Mouse (Mus musculus): ENCODE results near the gene 4930562C15Rik. TPM values are rescaled to one million over a fixed set of nuclear protein-coding genes. Genes with fewer than 3 reads are reported as not detected.
A peak's percentile ranks its signal among the peaks of the same experiment; 100 is the strongest.

Gene 4930562C15Rik
- polyA plus RNA-seq, 1 experiment from 2014 or later, result 0.93 TPM

DNA sequence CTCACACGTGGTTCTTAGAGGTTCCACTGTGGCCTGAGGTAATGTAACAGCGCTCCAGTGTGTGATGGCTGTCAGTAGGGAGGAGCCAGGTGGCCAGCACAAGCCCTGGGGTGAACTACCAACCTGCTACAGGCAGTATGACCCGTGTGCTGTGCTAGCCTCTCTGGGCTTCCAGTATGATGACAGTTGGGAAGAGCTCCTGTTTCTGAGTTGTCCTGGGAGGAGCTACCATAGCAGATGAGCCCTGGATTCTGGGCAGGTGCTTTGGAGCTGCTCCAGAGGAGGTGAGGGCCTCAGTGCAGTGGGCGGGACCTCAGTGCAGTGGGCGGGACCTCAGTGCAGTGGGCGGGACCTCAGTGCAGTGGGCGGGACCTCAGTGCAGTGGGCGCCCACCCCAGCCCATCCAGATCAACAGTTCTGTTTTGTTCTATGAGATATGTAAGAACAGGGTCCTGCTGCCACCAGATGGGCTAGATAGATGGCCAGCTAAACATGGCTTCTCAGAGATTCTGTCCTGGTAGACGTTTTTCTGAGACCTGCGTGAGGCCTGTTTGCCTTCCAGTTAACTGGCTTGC, 76.9 kb downstream of the 4930562C15Rik start:
- ATAC-seq (ENCODE audit: insufficient number of reproducible peaks, low FRiP score, low TSS enrichment, low read depth) (no peak), DNase-seq (ENCODE audit: low spot score) (no peak)
- peaks cover 17% of the 10 kb centered on the region for H3K36me3 ChIP-seq (ENCODE audit: control insufficient read depth, insufficient read depth, low read length)
- H3K9me3 ChIP-seq (ENCODE audit: control insufficient read depth, low read length), result no peaks in the 10 kb centered on the region
- H3K4me3 ChIP-seq (ENCODE audit: low read depth, low read length), result no peak overlapping the region
- no peak overlapping the region for H3K9ac ChIP-seq (ENCODE audit: low read length)
- no peaks in the 10 kb centered on the region for H3K4me1 ChIP-seq (ENCODE audit: control insufficient read depth, insufficient read depth, low read length)
- H3K4me2 ChIP-seq (ENCODE audit: low read depth, severe bottlenecking), result no peak overlapping the region
- 72% methylated on average over 10 of the region's 10 CpGs for WGBS
- H3K27me3 ChIP-seq (ENCODE audit: control insufficient read depth, insufficient read depth, low read length), result no peaks in the 10 kb centered on the region
- no peak overlapping the region for H3K27ac ChIP-seq (replicated peaks; ENCODE audit: low read depth, low read length)

DNA sequence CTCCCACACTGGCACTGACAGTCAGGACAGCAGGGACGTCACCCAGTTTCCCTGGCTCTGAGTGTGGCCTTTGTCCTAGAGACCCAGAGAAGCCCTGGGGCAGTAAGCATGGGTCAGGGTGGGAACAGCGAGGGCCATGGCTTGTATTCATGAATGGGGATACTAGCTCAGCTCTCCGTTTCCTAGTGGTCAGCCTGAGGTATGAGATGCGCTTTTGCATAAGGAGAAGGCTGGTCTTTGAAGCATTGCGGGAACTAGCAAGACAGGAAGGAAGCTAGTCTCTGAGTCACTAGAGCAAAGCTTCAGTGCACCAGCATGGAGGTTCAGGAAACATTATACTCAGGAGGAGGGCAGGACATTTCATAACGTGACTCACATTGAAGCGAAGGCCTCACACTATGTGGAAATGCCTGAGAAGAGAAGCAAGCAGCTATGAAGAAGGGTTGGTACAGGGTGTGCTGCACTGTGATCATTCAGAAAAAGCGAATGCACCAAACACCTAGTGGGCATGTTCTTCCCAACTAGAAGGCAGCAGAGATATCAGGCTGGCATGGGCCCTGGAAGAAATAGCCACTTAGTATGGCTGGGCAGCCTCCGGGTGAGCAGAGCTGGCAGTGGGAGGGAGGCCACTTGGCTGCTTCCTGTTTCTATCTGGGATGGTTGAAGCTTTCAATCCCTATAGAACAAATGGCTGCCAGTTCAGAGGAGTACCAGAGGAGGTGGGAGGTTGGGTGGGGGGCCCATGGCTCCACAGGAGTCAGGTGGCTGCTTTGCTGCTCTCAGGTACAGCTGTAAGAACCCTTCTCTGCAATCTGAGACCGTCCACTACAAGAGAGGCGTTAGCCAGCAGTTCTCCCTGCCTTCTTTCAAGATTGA, 77.9 kb downstream of the 4930562C15Rik start:
- H3K27me3 ChIP-seq (ENCODE audit: control insufficient read depth, insufficient read depth, low read length), result no peaks in the 10 kb centered on the region
- 80% methylated on average over 11 of the region's 11 CpGs for WGBS
- no peaks in the 10 kb centered on the region for H3K9me3 ChIP-seq (ENCODE audit: control insufficient read depth, low read length)
- peaks cover 15% of the 10 kb centered on the region for H3K36me3 ChIP-seq (ENCODE audit: control insufficient read depth, insufficient read depth, low read length)
- no peaks in the 10 kb centered on the region for H3K4me1 ChIP-seq (ENCODE audit: control insufficient read depth, insufficient read depth, low read length)
- DNase-seq (ENCODE audit: low spot score) (no peak), ATAC-seq (ENCODE audit: insufficient number of reproducible peaks, low FRiP score, low TSS enrichment, low read depth) (0 out of 2 replicates have a peak, but pooled peaks have one; percentile 1)
- H3K4me2 ChIP-seq (ENCODE audit: low read depth, severe bottlenecking), result no peak overlapping the region
- H3K9ac ChIP-seq (ENCODE audit: low read length), result no peak overlapping the region
- 0 out of 2 replicates have a peak overlapping the region, but pooled peaks have one; percentile 4 for H3K27ac ChIP-seq (replicated peaks; ENCODE audit: low read depth, low read length)
- no peak overlapping the region for H3K4me3 ChIP-seq (ENCODE audit: low read depth, low read length)

DNA sequence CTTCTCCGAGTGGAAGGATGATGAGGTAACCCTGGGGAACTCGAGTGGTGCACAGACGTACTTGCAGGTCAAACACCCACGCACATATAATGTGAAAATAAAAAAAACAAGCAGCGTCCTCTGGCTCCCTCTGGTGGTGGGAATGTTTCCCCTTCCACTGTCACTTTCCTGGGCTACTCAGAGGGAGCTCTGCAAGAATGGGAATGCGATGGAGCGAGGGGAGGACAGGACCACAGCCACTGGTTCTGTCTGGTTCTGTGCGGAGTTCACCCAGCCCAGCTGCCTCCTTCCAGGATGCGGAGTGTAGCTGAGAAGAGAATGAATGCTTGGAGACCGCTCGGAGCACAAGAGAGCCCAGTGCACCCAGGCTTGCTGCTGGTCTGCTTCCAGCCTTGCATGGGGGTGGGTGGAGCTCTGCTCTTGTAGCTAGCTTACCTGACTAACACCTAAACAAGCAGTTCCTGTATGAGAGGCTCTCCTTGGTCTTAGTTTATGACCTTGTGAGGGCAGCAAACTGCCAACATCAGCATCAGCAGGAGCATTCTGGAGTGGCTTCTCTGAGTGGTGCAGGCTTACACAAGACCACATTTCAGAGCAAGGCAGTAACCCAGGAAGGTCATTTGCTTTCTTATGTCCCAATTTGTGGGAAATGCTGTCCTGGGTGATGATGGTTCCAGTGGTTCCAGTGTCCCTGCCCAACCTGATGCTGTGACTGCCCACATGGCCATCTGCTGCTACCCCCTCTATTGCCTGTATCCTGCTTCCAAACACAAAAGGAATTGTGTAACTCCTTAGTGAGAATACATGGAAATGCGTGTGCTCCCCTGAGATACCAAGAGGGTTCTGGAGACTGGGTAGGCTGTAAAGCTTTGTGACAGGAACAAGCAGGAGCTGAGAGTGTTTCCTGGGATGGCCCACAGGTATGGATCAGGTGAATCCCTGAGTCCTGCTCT, 78.8 kb downstream of the 4930562C15Rik start:
- H3K9ac ChIP-seq (ENCODE audit: low read length), result no peak overlapping the region
- ATAC-seq (ENCODE audit: insufficient number of reproducible peaks, low FRiP score, low TSS enrichment, low read depth) (peak; percentile 58; the same call in 1 of the 2 replicates), DNase-seq (ENCODE audit: low spot score) (peak; percentile 90)
- no peak overlapping the region for H3K27ac ChIP-seq (replicated peaks; ENCODE audit: low read depth, low read length)
- peaks cover 15% of the 10 kb centered on the region for H3K36me3 ChIP-seq (ENCODE audit: control insufficient read depth, insufficient read depth, low read length)
- H3K4me1 ChIP-seq (ENCODE audit: control insufficient read depth, insufficient read depth, low read length), result no peaks in the 10 kb centered on the region
- H3K9me3 ChIP-seq (ENCODE audit: control insufficient read depth, low read length), result no peaks in the 10 kb centered on the region
- 43% methylated on average over 12 of the region's 12 CpGs for WGBS
- no peaks in the 10 kb centered on the region for H3K27me3 ChIP-seq (ENCODE audit: control insufficient read depth, insufficient read depth, low read length)
- no peak overlapping the region for H3K4me2 ChIP-seq (ENCODE audit: low read depth, severe bottlenecking)
- H3K4me3 ChIP-seq (ENCODE audit: low read depth, low read length), result no peak overlapping the region

DNA sequence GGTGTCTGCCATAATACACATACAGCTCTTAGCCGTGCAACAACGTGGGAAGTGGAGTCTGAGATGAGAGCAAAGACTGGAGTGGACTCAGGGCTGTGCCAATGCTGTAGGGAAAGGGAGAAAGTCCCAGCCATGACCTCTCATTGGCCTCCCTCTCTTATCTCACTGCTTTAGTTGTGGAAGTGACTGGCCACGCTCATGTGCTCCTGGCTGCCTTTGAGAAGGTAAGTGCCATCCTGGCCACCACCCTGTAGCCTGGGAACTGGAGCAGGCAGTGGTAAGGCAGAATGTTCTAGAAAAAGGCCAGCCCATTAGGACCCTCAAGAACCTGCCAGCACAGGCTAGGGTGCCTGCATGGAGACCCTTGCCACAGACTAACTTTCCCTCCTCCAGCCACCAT, 80.7 kb downstream of the 4930562C15Rik start:
- no peak overlapping the region for H3K4me2 ChIP-seq (ENCODE audit: low read depth, severe bottlenecking)
- no peaks in the 10 kb centered on the region for H3K4me1 ChIP-seq (ENCODE audit: control insufficient read depth, insufficient read depth, low read length)
- no peak overlapping the region for H3K9ac ChIP-seq (ENCODE audit: low read length)
- H3K4me3 ChIP-seq (ENCODE audit: low read depth, low read length), result no peak overlapping the region
- no peak for DNase-seq (ENCODE audit: low spot score)
- H3K27me3 ChIP-seq (ENCODE audit: control insufficient read depth, insufficient read depth, low read length), result no peaks in the 10 kb centered on the region
- H3K27ac ChIP-seq (replicated peaks; ENCODE audit: low read depth, low read length), result no peak overlapping the region
- no peaks in the 10 kb centered on the region for H3K9me3 ChIP-seq (ENCODE audit: control insufficient read depth, low read length)
- H3K36me3 ChIP-seq (ENCODE audit: control insufficient read depth, insufficient read depth, low read length), result peaks cover 10% of the 10 kb centered on the region
- WGBS, result 84% methylated on average over 3 of the region's 3 CpGs
- ATAC-seq (ENCODE audit: insufficient number of reproducible peaks, low FRiP score, low TSS enrichment, low read depth), result no peak

DNA sequence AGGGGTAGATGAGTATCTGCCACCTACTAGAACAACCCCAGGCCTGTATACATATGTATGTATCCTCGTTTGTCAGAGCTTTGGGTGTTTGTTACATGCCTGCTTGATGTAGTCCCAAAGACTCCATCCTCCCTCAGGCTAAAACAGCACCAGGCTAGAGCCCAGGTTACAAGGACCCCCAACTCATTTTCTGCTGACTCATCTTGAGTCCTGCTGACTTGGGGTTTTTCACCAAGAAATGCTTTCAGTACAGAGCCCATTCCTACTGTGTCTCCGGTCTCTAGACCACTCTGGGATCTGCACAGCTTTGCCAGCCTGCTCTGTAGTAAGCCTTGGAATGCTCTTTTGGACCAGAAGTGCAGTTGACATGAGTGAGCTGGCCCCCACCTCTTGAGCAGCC, 81.4 kb downstream of the 4930562C15Rik start:
- Histone ChIP-seq H3K4me3 (ENCODE audit: low read depth, low read length) (no peak overlapping the region), H3K36me3 (ENCODE audit: control insufficient read depth, insufficient read depth, low read length) (peaks cover 6% of the 10 kb centered on the region), H3K4me1 (ENCODE audit: control insufficient read depth, insufficient read depth, low read length) (no peaks in the 10 kb centered on the region), H3K9ac (ENCODE audit: low read length) (no peak overlapping the region), H3K9me3 (ENCODE audit: control insufficient read depth, low read length) (no peaks in the 10 kb centered on the region), H3K27me3 (ENCODE audit: control insufficient read depth, insufficient read depth, low read length) (no peaks in the 10 kb centered on the region), H3K4me2 (ENCODE audit: low read depth, severe bottlenecking) (no peak overlapping the region), H3K27ac (replicated peaks; ENCODE audit: low read depth, low read length) (no peak overlapping the region)
- ATAC-seq (ENCODE audit: insufficient number of reproducible peaks, low FRiP score, low TSS enrichment, low read depth) (no peak), DNase-seq (ENCODE audit: low spot score) (no peak)
- 86% methylated on average over 2 of the region's 2 CpGs for WGBS

Other genes with a start within 250 kb of the 4930562C15Rik start
- 26.2 and 27.4 TPM in 2 replicates for gene Glis2, start 240.7 kb upstream of the 4930562C15Rik start, polyA plus RNA-seq (2014; fragmentation: Nextera tagmentation; extraction: Ambion mirVana)
- 107 and 115 TPM in 2 replicates for gene Pam16, start 210.4 kb upstream of the 4930562C15Rik start, polyA plus RNA-seq (2014; fragmentation: Nextera tagmentation; extraction: Ambion mirVana)
- gene Vasn, start 195.5 kb upstream of the 4930562C15Rik start, polyA plus RNA-seq (2014; fragmentation: Nextera tagmentation; extraction: Ambion mirVana), result 20.2 and 22.3 TPM in 2 replicates
- gene Dnaja3, start 195.4 kb upstream of the 4930562C15Rik start, polyA plus RNA-seq (2014; fragmentation: Nextera tagmentation; extraction: Ambion mirVana), result 56.5 and 59.1 TPM in 2 replicates
- 13.1 and 15.7 TPM in 2 replicates for gene Coro7, start 155.6 kb upstream of the 4930562C15Rik start, polyA plus RNA-seq (2014; fragmentation: Nextera tagmentation; extraction: Ambion mirVana)
- gene Nmral1, start 116.1 kb upstream of the 4930562C15Rik start, polyA plus RNA-seq (2014; fragmentation: Nextera tagmentation; extraction: Ambion mirVana), result 249 and 258 TPM in 2 replicates
- 103 and 111 TPM in 2 replicates for gene Hmox2, start 109.1 kb upstream of the 4930562C15Rik start, polyA plus RNA-seq (2014; fragmentation: Nextera tagmentation; extraction: Ambion mirVana)
- gene Cdip1, start 45.1 kb upstream of the 4930562C15Rik start, polyA plus RNA-seq (2014; fragmentation: Nextera tagmentation; extraction: Ambion mirVana), result 82.2 and 89.5 TPM in 2 replicates
- gene Ubald1, start 44.9 kb downstream of the 4930562C15Rik start, polyA plus RNA-seq (2014; fragmentation: Nextera tagmentation; extraction: Ambion mirVana), result 32.0 and 36.4 TPM in 2 replicates
- gene Mgrn1, start 50.8 kb downstream of the 4930562C15Rik start, polyA plus RNA-seq (2014; fragmentation: Nextera tagmentation; extraction: Ambion mirVana), result 79.3 and 79.6 TPM in 2 replicates
- gene Nudt16l1, start 103.3 kb downstream of the 4930562C15Rik start, polyA plus RNA-seq (2014; fragmentation: Nextera tagmentation; extraction: Ambion mirVana), result 163 and 172 TPM in 2 replicates
- gene Anks3, start 128.8 kb downstream of the 4930562C15Rik start, polyA plus RNA-seq (2014; fragmentation: Nextera tagmentation; extraction: Ambion mirVana), result 41.0 and 41.2 TPM in 2 replicates
- gene Sept12, start 162.4 kb downstream of the 4930562C15Rik start, polyA plus RNA-seq (2014; fragmentation: Nextera tagmentation; extraction: Ambion mirVana), result not detected in 2 replicates
- 0.76 and 3.4 TPM in 2 replicates for gene Smim22, start 171.9 kb downstream of the 4930562C15Rik start, polyA plus RNA-seq (2014; fragmentation: Nextera tagmentation; extraction: Ambion mirVana)
- 67.7 and 70.8 TPM in 2 replicates for gene Rogdi, start 178.1 kb downstream of the 4930562C15Rik start, polyA plus RNA-seq (2014; fragmentation: Nextera tagmentation; extraction: Ambion mirVana)
- gene Glyr1, start 214.4 kb downstream of the 4930562C15Rik start, polyA plus RNA-seq (2014; fragmentation: Nextera tagmentation; extraction: Ambion mirVana), result 122 and 148 TPM in 2 replicates
- 25.1 and 25.9 TPM in 2 replicates for gene Ubn1, start 214.6 kb downstream of the 4930562C15Rik start, polyA plus RNA-seq (2014; fragmentation: Nextera tagmentation; extraction: Ambion mirVana)

All from limb, embryonic 11.5 days (tissue).